Mouse (Mus musculus) kidney, embryonic 15.5 days (tissue): ENCODE measurements around the gene Dgcr2. TPM values are rescaled to one million over a fixed set of nuclear protein-coding genes. Genes with fewer than 3 reads are reported as not detected.

Source experiments
- ATAC-seq: fragments of 200-750 bp; cut with Nextera tagmentation; replicated peaks from 2 replicates; pipeline ENCODE4 v1.8.0; 2017; ENCODE audit warnings: moderate TSS enrichment; ENCODE audit not compliant: low FRiP score
- H3K27ac ChIP-seq: fragments of 300-500 bp; sonication (generic); 2 replicates; pipeline ENCODE4 v1.5.1; 2015; ENCODE audit warnings: mild to moderate bottlenecking, inconsistent platforms
- H3K27me3 ChIP-seq: fragments of 300-500 bp; sonication (generic); 2 replicates; pipeline ENCODE4 v1.6.1; 2015; ENCODE audit warnings: inconsistent platforms
- H3K36me3 ChIP-seq: fragments of 300-500 bp; sonication (generic); 2 replicates; pipeline ENCODE4 v1.6.1; 2015; ENCODE audit warnings: inconsistent platforms
- H3K4me1 ChIP-seq: fragments of 300-500 bp; sonication (generic); 2 replicates; pipeline ENCODE4 v1.6.1; 2015; ENCODE audit warnings: inconsistent platforms
- H3K4me2 ChIP-seq: fragments of 300-500 bp; sonication (generic); 2 replicates; pipeline ENCODE4 v1.6.1; 2015; ENCODE audit warnings: moderate library complexity, mild to moderate bottlenecking, inconsistent platforms
- H3K4me3 ChIP-seq: fragments of 300-500 bp; sonication (generic); replicated peaks from 2 replicates; pipeline ENCODE4 v1.5.1; 2015; ENCODE audit warnings: mild to moderate bottlenecking, inconsistent platforms
- H3K9ac ChIP-seq: fragments of 300-500 bp; sonication (generic); 2 replicates; pipeline ENCODE4 v1.6.1; 2015; ENCODE audit warnings: mild to moderate bottlenecking, inconsistent platforms
- H3K9me3 ChIP-seq: fragments of 300-500 bp; sonication (generic); replicated peaks from 2 replicates; pipeline ENCODE4 v1.6.1; 2016; ENCODE audit warnings: inconsistent platforms
- WGBS: fragments of 180-500 bp; shearing (Covaris S2); methylation state at CpG from one replicate; pipeline ENCODE4 v1.1.7; 2015; ENCODE audit warnings: mixed read lengths; 5-methylcytosine and 5-hydroxymethylcytosine counted together
- polyA plus RNA-seq: library from polyadenylated mRNA; unstranded; fragments of >200 nt; fragmentation: Nextera tagmentation; extraction: Ambion mirVana; gene quantifications from 2 replicates; pipeline ENCODE4 v1.2.1, GENCODE M21; 2015

Gene Dgcr2
- polyA plus RNA-seq, 1 experiment from 2014 or later, result 91.9 TPM

DNA sequence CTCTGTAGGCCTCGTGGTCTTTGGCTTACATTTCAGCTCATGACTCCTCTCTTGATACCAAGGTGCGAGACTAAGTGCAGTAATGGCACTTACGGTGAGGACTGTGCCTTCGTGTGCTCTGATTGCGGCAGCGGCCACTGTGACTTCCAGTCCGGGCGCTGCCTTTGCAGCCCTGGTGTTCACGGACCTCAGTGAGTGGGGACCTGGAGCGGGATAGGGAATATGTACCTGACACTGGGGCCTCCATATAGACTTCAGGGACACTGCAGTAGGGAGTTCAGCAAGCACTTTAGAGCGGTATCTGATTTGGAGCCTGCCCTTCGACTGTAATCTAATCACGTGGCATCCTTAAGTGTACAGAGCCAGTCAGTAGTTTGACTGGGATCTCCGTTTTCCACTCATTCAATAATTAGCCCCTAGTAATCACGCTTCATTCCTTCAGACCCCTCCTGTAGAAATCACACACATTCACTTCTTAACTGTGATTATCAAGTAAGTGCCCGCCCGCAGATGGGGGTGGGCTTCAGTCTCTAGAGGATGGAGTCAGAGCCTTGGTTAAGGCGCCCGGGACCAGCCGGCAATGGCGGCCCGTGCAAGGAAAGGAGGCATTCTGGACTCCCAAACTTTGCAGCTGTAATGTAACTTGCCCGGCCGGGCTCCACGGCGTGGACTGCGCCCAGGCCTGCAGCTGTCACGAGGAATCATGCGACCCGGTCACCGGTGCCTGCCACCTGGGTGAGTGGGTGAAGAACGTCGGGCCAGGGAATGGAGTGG is 94.5 kb downstream of the Dgcr2 start:
- Histone ChIP-seq H3K4me3 (peak overlapping the region; percentile 36), H3K4me2 (peak overlapping the region; percentile 64), H3K9ac (peak overlapping the region; percentile 29; the same call in 1 of the 2 replicates), H3K4me1 (peaks cover 86% of the 10 kb centered on the region), H3K36me3 (peaks cover 5% of the 10 kb centered on the region; the same call in 1 of the 2 replicates), H3K27ac (no peak overlapping the region), H3K27me3 (peaks cover 86% of the 10 kb centered on the region), H3K9me3 (no peaks in the 10 kb centered on the region)
- ATAC-seq, result 0 out of 2 replicates have a peak, but pooled peaks have one; percentile 3
- 28% methylated on average over 33 of the region's 33 CpGs for WGBS

DNA sequence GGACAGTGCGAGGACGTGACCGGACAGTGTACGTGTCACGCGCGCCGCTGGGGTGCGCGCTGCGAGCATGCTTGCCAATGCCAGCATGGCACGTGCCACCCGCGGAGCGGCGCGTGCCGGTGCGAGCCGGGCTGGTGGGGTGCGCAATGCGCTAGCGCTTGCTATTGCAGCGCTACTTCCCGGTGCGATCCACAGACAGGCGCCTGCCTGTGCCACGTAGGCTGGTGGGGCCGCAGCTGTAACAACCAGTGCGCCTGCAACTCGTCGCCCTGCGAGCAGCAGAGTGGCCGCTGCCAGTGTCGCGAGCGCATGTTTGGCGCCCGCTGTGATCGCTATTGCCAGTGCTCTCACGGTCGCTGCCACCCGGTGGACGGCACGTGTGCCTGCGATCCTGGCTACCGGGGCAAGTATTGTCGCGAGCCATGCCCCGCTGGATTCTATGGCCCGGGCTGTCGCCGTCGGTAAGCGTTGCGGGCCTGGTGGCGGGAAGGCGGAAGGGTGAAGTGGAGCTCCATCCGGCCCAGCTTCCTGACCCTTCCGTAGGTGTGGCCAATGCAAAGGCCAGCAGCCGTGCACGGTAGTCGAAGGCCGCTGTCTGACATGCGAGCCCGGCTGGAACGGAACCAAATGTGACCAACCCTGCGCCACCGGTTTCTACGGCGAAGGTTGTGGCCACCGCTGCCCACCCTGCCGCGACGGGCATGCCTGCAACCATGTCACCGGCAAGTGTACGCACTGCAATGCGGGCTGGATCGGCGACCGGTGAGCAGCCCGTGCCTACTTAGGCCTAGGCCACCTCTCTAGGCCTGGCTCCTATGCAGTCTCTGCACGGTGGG is 95.3 kb downstream of the Dgcr2 start:
- 11% methylated on average over 83 of the region's 83 CpGs for WGBS
- Histone ChIP-seq H3K4me3 (peak overlapping the region; percentile 36), H3K4me2 (peak overlapping the region; percentile 64), H3K36me3 (peaks cover 5% of the 10 kb centered on the region; the same call in 1 of the 2 replicates), H3K9me3 (no peaks in the 10 kb centered on the region), H3K27me3 (peaks cover 88% of the 10 kb centered on the region), H3K9ac (peak overlapping the region; percentile 25), H3K27ac (no peak overlapping the region), H3K4me1 (peaks cover 94% of the 10 kb centered on the region)
- no peak for ATAC-seq

DNA sequence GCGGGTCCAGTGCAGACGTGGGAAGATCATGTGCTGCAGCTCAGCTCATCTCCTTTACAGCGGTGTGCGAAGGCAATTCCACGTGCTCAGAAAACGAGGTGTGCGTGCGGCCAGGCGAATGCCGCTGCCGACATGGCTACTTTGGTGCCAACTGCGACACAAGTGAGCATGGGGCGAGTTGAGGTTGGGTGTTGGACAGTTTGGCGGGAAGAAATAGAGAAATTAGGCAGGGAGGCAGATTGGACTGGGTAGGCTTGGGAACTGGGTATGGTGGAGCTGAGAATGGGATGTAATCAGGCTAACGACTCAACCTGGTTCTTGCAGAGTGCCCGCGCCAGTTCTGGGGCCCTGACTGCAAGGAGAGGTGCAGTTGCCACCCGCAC is 95.9 kb downstream of the Dgcr2 start:
- Histone ChIP-seq H3K4me1 (peaks cover 94% of the 10 kb centered on the region), H3K4me3 (peak overlapping the region; percentile 36), H3K36me3 (peaks cover 5% of the 10 kb centered on the region; the same call in 1 of the 2 replicates), H3K9ac (no peak overlapping the region), H3K27ac (no peak overlapping the region), H3K4me2 (peak overlapping the region; percentile 64), H3K9me3 (no peaks in the 10 kb centered on the region), H3K27me3 (peaks cover 91% of the 10 kb centered on the region)
- WGBS, result 24% methylated on average over 18 of the region's 18 CpGs
- no peak for ATAC-seq

DNA sequence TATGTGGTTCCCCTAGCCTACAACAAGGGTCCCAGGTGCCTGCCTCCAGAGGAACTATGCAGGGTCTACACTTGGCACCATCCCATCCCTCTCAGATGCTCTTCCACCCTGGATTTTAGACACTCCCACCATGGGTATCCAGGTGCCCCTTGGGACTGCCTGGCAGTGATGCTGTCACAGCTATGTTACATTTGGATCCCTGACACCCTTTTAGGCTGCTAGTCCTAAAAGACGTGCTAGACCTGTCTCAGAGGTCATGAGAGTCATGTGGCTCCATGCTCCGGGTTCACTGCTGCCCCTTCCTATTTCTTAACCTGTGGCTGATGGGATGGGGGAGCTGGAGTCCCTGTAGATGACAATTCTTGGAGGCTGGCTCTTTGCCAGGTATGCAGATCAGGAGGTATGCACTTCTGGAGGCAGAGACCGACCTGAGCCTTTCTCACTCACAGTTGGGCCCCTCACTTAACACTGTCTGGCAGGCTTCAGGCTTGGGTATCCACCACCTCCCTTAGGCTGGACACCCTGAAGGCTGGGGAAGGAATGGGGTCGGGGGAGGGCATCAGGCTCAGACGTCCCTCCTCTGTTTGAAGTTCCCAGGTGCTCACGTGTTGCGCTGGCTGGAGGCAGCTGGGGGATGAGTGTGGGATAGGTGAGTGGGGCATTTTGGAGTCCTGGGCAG is 96.4 kb downstream of the Dgcr2 start:
- H3K4me1 ChIP-seq, result peaks cover 94% of the 10 kb centered on the region
- peak overlapping the region; percentile 36 for H3K4me3 ChIP-seq
- ATAC-seq, result no peak
- peak overlapping the region; percentile 64; the same call in 1 of the 2 replicates for H3K4me2 ChIP-seq
- WGBS, result 23% methylated on average over 7 of the region's 7 CpGs
- H3K36me3 ChIP-seq, result peaks cover 5% of the 10 kb centered on the region; the same call in 1 of the 2 replicates
- H3K9ac ChIP-seq, result no peak overlapping the region
- H3K27me3 ChIP-seq, result peaks cover 95% of the 10 kb centered on the region
- H3K27ac ChIP-seq, result no peak overlapping the region
- H3K9me3 ChIP-seq, result no peaks in the 10 kb centered on the region

DNA sequence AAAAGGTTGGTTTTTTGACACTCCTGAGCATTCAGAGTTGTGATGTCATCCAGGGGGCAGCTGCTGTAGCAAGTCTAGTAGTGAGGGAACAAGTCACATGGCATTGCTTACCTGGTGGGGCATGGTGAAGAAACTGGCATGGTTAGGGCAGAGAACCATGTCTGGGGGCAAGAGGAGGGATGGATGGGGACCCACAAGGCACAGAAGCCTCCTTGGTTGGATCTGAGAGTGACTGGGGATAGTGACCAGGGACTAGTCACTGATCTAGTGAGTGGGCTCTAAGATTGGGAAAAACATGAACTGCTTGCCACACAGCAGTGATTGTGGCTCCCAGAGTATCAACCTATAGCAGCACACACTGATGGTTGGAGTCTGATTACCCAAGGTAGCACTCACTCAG is 98.8 kb downstream of the Dgcr2 start:
- Histone ChIP-seq H3K9me3 (no peaks in the 10 kb centered on the region), H3K27me3 (peaks cover 86% of the 10 kb centered on the region), H3K9ac (0 out of 2 replicates have a peak overlapping the region, but pooled peaks have one; percentile 65), H3K4me3 (peak overlapping the region; percentile 58), H3K4me2 (peak overlapping the region; percentile 87), H3K4me1 (peaks cover 85% of the 10 kb centered on the region), H3K36me3 (peaks cover 5% of the 10 kb centered on the region; the same call in 1 of the 2 replicates), H3K27ac (no peak overlapping the region)
- no peak for ATAC-seq

DNA sequence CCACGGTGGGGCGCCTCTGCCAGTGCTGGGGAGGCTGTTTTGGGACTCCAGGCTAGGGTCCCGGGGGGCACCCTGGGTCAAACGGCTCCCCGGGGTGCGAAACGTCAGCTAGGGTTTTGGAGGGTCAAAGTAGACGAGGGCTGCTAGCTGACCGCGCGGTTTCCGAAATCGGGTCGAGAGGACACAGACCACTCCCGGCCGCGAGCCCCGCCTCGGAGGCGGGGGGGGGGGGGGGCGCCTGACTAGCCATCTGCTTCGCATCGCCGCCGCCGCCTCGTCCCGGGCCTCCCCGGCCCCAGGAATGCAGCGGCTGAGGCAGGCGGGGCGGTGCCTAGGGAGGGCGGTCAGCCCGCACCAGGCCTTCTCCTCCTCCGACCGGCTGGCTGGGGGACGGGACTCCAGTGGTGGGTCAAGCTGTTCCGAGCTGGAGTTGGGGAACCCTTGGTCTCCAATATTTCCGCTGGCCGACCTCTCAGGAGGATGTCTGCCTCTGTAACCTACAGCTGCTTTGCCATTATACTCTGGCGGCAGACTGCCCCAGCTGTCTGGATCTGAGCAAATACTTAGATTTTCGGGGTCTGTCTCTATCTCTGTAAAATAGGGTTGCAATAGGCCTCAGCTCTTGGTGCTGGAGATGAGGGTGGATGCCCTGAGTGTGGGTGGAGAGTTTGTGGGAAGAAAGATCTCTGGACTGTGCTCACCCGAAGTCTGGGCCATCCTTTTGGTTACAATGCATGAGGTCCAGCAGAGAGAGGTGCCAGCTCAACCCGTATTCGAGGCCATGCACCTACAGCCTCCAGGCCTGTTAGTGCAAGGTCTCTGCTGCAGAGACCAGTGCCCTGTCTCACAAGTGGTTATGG is 99.8 kb downstream of the Dgcr2 start:
- H3K36me3 ChIP-seq, result peaks cover 11% of the 10 kb centered on the region
- H3K4me2 ChIP-seq, result peak overlapping the region; percentile 87
- H3K27ac ChIP-seq, result peak overlapping the region; percentile 90
- H3K4me1 ChIP-seq, result peaks cover 74% of the 10 kb centered on the region
- peak overlapping the region; percentile 58 for H3K4me3 ChIP-seq
- H3K9me3 ChIP-seq, result no peaks in the 10 kb centered on the region
- peak overlapping the region; percentile 65 for H3K9ac ChIP-seq
- H3K27me3 ChIP-seq, result peaks cover 75% of the 10 kb centered on the region
- WGBS, result 3% methylated on average over 35 of the region's 45 CpGs
- ATAC-seq, result peak; percentile 61

DNA sequence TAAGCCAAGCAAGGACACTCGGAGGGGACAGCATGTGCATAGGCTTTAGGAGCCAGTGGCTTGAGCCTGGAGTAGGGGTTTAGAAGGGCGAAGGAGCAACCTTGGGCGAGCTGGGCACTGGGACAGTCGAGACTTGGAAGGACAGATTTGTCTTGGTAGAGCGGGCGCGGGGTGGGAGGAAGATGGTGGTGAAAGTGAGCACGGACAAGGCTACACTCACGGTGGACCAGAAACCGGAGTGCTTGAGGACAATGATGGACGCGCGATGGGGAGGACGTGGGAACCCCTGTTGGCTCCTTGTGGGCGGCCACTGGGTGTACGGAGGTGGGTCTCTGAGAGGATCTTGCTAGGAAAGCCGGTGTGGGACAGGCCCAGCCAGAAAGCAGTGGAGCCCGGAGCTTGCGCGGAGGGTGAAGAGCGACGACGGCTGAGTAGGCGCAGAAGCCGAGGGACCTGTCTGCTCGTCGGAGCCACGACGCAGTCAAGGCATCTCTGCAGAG is 100.5 kb downstream of the Dgcr2 start:
- Histone ChIP-seq H3K4me2 (peak overlapping the region; percentile 87), H3K4me3 (peak overlapping the region; percentile 58), H3K27ac (peak overlapping the region; percentile 90), H3K9me3 (no peaks in the 10 kb centered on the region), H3K36me3 (peaks cover 15% of the 10 kb centered on the region), H3K27me3 (peaks cover 69% of the 10 kb centered on the region), H3K4me1 (peaks cover 67% of the 10 kb centered on the region), H3K9ac (peak overlapping the region; percentile 65)
- WGBS, result 4% methylated on average over 29 of the region's 29 CpGs
- peak; percentile 42 for ATAC-seq

DNA sequence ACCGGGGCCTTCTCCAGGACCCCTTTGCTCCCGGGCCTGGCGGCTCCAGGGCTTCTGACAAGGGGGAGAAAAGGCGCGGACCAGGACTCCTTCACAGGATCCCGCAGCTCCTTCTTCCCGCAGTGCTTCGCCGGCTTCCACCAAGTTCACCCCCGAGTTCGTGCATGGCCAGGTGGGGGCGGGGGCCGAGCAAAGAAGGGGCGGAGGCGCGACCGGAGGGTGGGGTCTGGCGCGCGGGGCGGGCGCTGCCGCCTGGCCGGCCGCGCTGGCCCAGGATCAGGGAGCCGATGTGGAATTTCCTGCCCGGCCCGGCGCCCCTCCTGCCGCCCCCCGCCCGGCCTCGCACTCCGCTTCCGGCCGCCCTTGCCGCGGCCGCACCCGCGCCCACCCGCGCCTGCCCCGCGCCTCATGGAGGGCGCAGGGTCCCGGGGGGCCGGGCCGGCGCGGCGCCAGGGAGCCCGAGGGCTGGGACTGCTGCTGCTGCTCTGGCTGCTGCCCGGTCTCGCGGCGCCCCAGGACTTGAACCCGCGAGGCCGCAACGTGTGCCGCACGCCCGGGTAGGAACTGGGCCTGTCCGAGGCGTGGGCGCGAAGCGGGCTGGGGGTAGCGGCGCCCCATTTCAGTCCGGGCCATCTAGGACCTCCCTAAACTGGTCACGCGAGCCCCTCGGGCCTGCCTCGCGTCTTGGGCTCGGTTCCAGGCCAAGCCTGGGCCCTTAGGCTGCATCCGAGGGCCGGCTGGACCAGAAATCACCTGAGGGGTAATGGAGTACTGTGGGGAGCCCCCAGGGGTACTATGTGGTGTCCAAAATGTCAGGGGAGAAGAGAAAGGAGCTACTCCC is 101.2 kb downstream of the Dgcr2 start, which contains the start of gene Scarf2:
TSS of gene Scarf2 (plus strand) at position 312 of the 841 bp plus-strand sequence.
- H3K27me3 ChIP-seq, result peaks cover 62% of the 10 kb centered on the region
- peaks cover 22% of the 10 kb centered on the region for H3K36me3 ChIP-seq
- 2% methylated on average over 70 of the region's 81 CpGs for WGBS
- peak within 1 kb of the TSS; percentile 65 for H3K9ac ChIP-seq
- H3K4me2 ChIP-seq, result peak within 1 kb of the TSS; percentile 87
- peak; percentile 61 for ATAC-seq
- peak within 1 kb of the TSS; percentile 90 for H3K27ac ChIP-seq
- H3K4me1 ChIP-seq, result peaks cover 61% of the 10 kb centered on the region
- no peaks in the 10 kb centered on the region for H3K9me3 ChIP-seq
- peak within 1 kb of the TSS; percentile 58 for H3K4me3 ChIP-seq

DNA sequence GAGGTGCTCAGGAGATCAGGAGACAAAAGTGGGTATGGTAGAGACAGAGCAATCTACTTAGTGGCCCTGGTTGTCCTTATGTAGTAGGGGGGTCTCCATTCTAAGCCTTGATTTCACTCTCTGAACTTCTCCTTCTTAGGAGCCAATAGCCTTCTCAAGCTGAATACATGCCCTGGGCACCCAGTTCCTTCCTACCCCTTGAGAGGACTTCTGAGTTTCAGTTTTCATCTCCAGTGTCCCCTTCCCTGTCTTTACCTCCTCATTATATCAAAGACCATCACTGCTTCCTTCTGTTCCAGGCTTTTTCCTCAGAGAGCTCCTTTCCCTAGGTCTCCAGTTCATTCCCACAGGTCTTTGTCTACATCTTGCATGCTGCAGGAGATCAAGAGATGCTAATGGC is 101.8 kb downstream of the Dgcr2 start:
- peaks cover 29% of the 10 kb centered on the region for H3K36me3 ChIP-seq
- no peak for ATAC-seq

DNA sequence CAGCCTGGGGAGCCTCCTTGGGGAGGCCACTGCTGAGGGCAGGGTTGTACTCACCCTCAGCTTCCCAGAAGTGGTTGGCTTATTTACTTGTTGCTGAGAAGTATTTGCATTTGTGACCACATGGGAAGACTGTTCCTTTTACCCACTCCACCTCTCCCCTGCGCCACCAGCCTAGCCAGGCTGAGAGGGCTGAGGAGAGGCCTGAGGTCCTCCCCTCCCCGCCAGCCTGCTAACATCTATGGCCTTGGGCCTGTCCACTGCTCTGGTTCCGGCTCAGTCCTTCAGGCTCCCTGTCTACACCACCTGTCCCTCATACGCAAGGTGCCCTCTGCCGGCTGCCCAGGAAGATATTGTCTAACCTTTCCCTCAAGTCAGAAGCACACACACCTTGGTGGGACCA is 102.7 kb downstream of the Dgcr2 start:
- H3K27ac ChIP-seq, result no peak overlapping the region
- H3K9ac ChIP-seq, result no peak overlapping the region
- H3K36me3 ChIP-seq, result peaks cover 37% of the 10 kb centered on the region
- ATAC-seq, result no peak
- peaks cover 46% of the 10 kb centered on the region for H3K27me3 ChIP-seq
- no peak overlapping the region for H3K4me2 ChIP-seq
- no peaks in the 10 kb centered on the region for H3K9me3 ChIP-seq
- 77% methylated on average over 5 of the region's 5 CpGs for WGBS
- H3K4me3 ChIP-seq, result no peak overlapping the region
- peaks cover 45% of the 10 kb centered on the region for H3K4me1 ChIP-seq

More for the DNA sequence above, 101.8 kb downstream of the Dgcr2 start:
- Histone ChIP-seq H3K4me1 (peaks cover 54% of the 10 kb centered on the region), H3K4me2 (peak overlapping the region; percentile 87), H3K4me3 (peak overlapping the region; percentile 58), H3K9me3 (no peaks in the 10 kb centered on the region), H3K27ac (peak overlapping the region; percentile 90), H3K27me3 (peaks cover 55% of the 10 kb centered on the region), H3K9ac (peak overlapping the region; percentile 65; the same call in 1 of the 2 replicates)
